33 mouse cellular contexts compared by ENCODE assay signal in genomic region chr7:98861002-98861401, GRCm38 (mm10). TPM values are rescaled to one million over a fixed set of nuclear protein-coding genes. Genes with fewer than 3 reads are reported as not detected.
DNase-seq lines count a peak whose midpoint lies in the region; ATAC-seq and TF ChIP-seq lines count a peak whose summit lies in the region.
"Had no signal": no experiment of that assay in that cellular context is flagged by ENCODE, and none has a peak within 500 bp of the region (broad histone marks: within the 10 kb centered on the region; RNA-seq: fewer than 3 reads in every experiment).

No protein-coding gene starts in this region.

- DNase-seq in gastrocnemius, adult 2 months: no peak
- DNase-seq in gastrocnemius, postnatal 14 days: no peak
- DNase-seq in kidney, adult 18-20 months: no peak
- peak; percentile 84 for DNase-seq in Patski (ENCODE audit: low read depth, low spot score)
- DNase-seq in skeletal muscle tissue, adult 2 months (ENCODE audit: low read depth, low spot score): peak; percentile 50
- DNase-seq in urinary bladder, postnatal 10 days (ENCODE audit: low spot score): no peak
- DNase-seq: adrenal gland, adult 8-10 months; cerebellum, adult 11 months; cerebellum, adult 9-10 months; cerebellum, postnatal 36 days; gastrocnemius, postnatal 36 days; heart, adult 2 months; heart, postnatal 14 days; kidney, postnatal 36 days; liver, embryonic 13.5 days; lung, adult 18-20 months; lung, postnatal 4 days; retina, postnatal 1 day; right cerebral cortex, postnatal 14 days; thymus, adult 18-20 months; thymus, postnatal 25 days had no signal

- in situ Hi-C loops in Patski (cut with MboI; ENCODE audit: low pct_unique_long_range_greater_than_20kb): no loop called here

- H3K27me3 ChIP-seq in kidney, embryonic 15.5 days: no peaks in the 10 kb centered on the region
- H3K27me3 ChIP-seq in Patski: peaks cover 3% of the 10 kb centered on the region
- H3K27me3 ChIP-seq: forebrain, embryonic 13.5 days; liver, embryonic 13.5 days; midbrain, embryonic 15.5 days; neural tube, embryonic 15.5 days had no signal

- peaks cover 43% of the 10 kb centered on the region for H3K4me1 ChIP-seq in kidney, embryonic 15.5 days
- H3K4me1 ChIP-seq: liver, embryonic 13.5 days; midbrain, embryonic 15.5 days had no signal

- intact Hi-C loops in gastrocnemius, adult 2 months (cut with DNase I): no loop called here
- intact Hi-C loops in gastrocnemius, postnatal 14 days (cut with DNase I; ENCODE audit: low total_unique reads): no loop called here

- ATAC-seq in kidney, embryonic 15.5 days (replicated peaks; ENCODE audit: low FRiP score): peak; percentile 67
- ATAC-seq in Patski: peak; percentile 28
- ATAC-seq: CD4-positive, CD25-positive, alpha-beta regulatory T cell, adult 4 months; forebrain, embryonic 13.5 days; intestine, postnatal 0 days; lung, postnatal 0 days; midbrain, embryonic 15.5 days had no signal

- H3K36me3 ChIP-seq in kidney, embryonic 15.5 days: no peaks in the 10 kb centered on the region
- H3K36me3 ChIP-seq: hindbrain, embryonic 12.5 days; liver, embryonic 13.5 days; midbrain, embryonic 15.5 days; neural tube, embryonic 15.5 days had no signal

- POLR2A ChIA-PET in Patski (lab: Charles Lee): interaction anchor here (0.7 kb wide), 1 partner anchor 15 kb away, joined by 3 read pairs; no protein-coding TSS in a partner anchor

- H3K4me3 ChIP-seq in gastrocnemius, adult 2 months: no peak overlapping the region
- H3K4me3 ChIP-seq in kidney, embryonic 15.5 days (replicated peaks): no peak overlapping the region
- H3K4me3 ChIP-seq: forebrain, embryonic 13.5 days; heart, adult 2 months; hindbrain, embryonic 12.5 days; layer of hippocampus, adult 2 months; left cerebral cortex, adult 2 months; liver, embryonic 13.5 days; megakaryocyte, embryonic 14.5 days; midbrain, embryonic 15.5 days; neural tube, embryonic 15.5 days had no signal

- no peak overlapping the region for H3K9ac ChIP-seq in kidney, embryonic 15.5 days
- H3K9ac ChIP-seq: forebrain, embryonic 13.5 days; hindbrain, embryonic 12.5 days; liver, embryonic 13.5 days; midbrain, embryonic 15.5 days; neural tube, embryonic 15.5 days had no signal

- CTCF ChIA-PET in Patski (lab: Charles Lee): interaction anchor here (1.0 to 1.2 kb wide), 2 partner anchors 25 to 234 kb away, joined by 3 read pairs; no protein-coding TSS in a partner anchor

- no peak for TF ChIP-seq CTCF in gastrocnemius, adult 2 months (IDR thresholded peaks at IDR 0.05)
- no peak for TF ChIP-seq CTCF in Patski (IDR thresholded peaks at IDR 0.05)

- WGBS in kidney, embryonic 15.5 days: 24% methylated on average over 2 of the region's 2 CpGs

- no peaks in the 10 kb centered on the region for H3K9me3 ChIP-seq in kidney, embryonic 15.5 days (replicated peaks)
- H3K9me3 ChIP-seq: forebrain, embryonic 13.5 days; hindbrain, embryonic 12.5 days; liver, embryonic 13.5 days; megakaryocyte, embryonic 14.5 days; midbrain, embryonic 15.5 days; neural tube, embryonic 15.5 days had no signal

- peak overlapping the region; percentile 31; the same call in 1 of the 2 replicates for H3K27ac ChIP-seq in gastrocnemius, adult 2 months
- no peak overlapping the region for H3K27ac ChIP-seq in kidney, embryonic 15.5 days
- H3K27ac ChIP-seq: forebrain, embryonic 13.5 days; heart, adult 2 months; hindbrain, embryonic 12.5 days; layer of hippocampus, adult 2 months; left cerebral cortex, adult 2 months; liver, embryonic 13.5 days; midbrain, embryonic 15.5 days; neural tube, embryonic 15.5 days; stomach, postnatal 0 days had no signal

- H3K4me2 ChIP-seq in kidney, embryonic 15.5 days: no peak overlapping the region
- H3K4me2 ChIP-seq: forebrain, embryonic 13.5 days; hindbrain, embryonic 12.5 days; liver, embryonic 13.5 days; midbrain, embryonic 15.5 days; neural tube, embryonic 15.5 days had no signal

RNA-seq across cellular contexts. Expression of gene Wnt11, which starts 26.1 kb away (rescaled TPM):
- total RNA-seq in gastrocnemius, adult 2 months (2021): 1 to 10 TPM; 5.3 to 8.3 TPM
- 1 to 10 TPM; 6.1 to 7.9 TPM for total RNA-seq in gastrocnemius, postnatal 14 days (2021)
- polyA plus RNA-seq in kidney, embryonic 15.5 days (2015; fragmentation: Nextera tagmentation; extraction: Ambion mirVana): 35.5 and 36.9 TPM in 2 replicates
- 0.14 TPM for polyA plus RNA-seq in Patski (2021)
- polyA plus RNA-seq: CD4-positive, CD25-positive, alpha-beta regulatory T cell, adult 4 months had no signal

Comparison
In these comparisons a context has a peak if more than half of its experiments do, and no peak if none do; other contexts are left out.
1. DNase-seq: peak in Patski (single experiment) and skeletal muscle tissue, adult 2 months (single experiment); none in gastrocnemius, adult 2 months (single experiment), gastrocnemius, postnatal 14 days (single experiment), kidney, adult 18-20 months (single experiment) and urinary bladder, postnatal 10 days (single experiment).